Mouse (Mus musculus): ENCODE measurements around the gene Ccnjl. TPM values are rescaled to one million over a fixed set of nuclear protein-coding genes. Genes with fewer than 3 reads are reported as not detected.
A peak's percentile ranks its signal among the peaks of the same experiment; 100 is the strongest.

Ccnjl gene
- total RNA-seq, 2 experiments from 2014 or later = 10.2 to 16.2 TPM

- DNase-seq (ENCODE audit: low spot score in 2 of 2) = no peak
Measured at GRCm38 (mm10) chr11:43566696-43567095, 38.1 kb downstream of the Ccnjl start.

GRCm38 (mm10) chr11:43568263-43568662, 39.7 kb downstream of the Ccnjl start:
- no peak for DNase-seq (ENCODE audit: low spot score in 2 of 2)

- no peak for DNase-seq (ENCODE audit: low spot score in 2 of 2)
Measured at GRCm38 (mm10) chr11:43569188-43569587, 40.6 kb downstream of the Ccnjl start.

GRCm38 (mm10) chr11:43569595-43569994, 41.0 kb downstream of the Ccnjl start:
- peak in 1 of 2 experiments; percentile 42 for DNase-seq (ENCODE audit: low spot score in 2 of 2)

- no peak for DNase-seq (ENCODE audit: low spot score in 2 of 2)
Measured at GRCm38 (mm10) chr11:43575061-43575375, 46.4 kb downstream of the Ccnjl start.

- no peak for DNase-seq (ENCODE audit: low spot score in 2 of 2)
Measured at GRCm38 (mm10) chr11:43575376-43576151, 47.0 kb downstream of the Ccnjl start.

GRCm38 (mm10) chr11:43577713-43578478, 49.3 kb downstream of the Ccnjl start:
- DNase-seq (ENCODE audit: low spot score in 2 of 2) = no peak

- DNase-seq (ENCODE audit: low spot score in 2 of 2) = no peak
Measured at GRCm38 (mm10) chr11:43585211-43586005, 56.8 kb downstream of the Ccnjl start.

- peak; percentile 36 to 56 for DNase-seq (ENCODE audit: low spot score in 2 of 2)
Measured at GRCm38 (mm10) chr11:43586324-43587090, 57.9 kb downstream of the Ccnjl start, which contains the start of gene 4933415A04Rik. TSS of gene 4933415A04Rik (plus strand) at chr11:43587040.

GRCm38 (mm10) chr11:43589530-43590072, 61.0 kb downstream of the Ccnjl start:
- no peak for DNase-seq (ENCODE audit: low spot score in 2 of 2)

GRCm38 (mm10) chr11:43601440-43601839, 72.9 kb downstream of the Ccnjl start, which contains the start of gene Fabp6:
TSS of gene Fabp6 (minus strand) at chr11:43601540.
- no peak for DNase-seq (ENCODE audit: low spot score in 2 of 2)

GRCm38 (mm10) chr11:43604207-43604606, 75.6 kb downstream of the Ccnjl start:
- no peak for DNase-seq (ENCODE audit: low spot score in 2 of 2)

GRCm38 (mm10) chr11:43604891-43605290, 76.3 kb downstream of the Ccnjl start:
- no peak for DNase-seq (ENCODE audit: low spot score in 2 of 2)

- DNase-seq (ENCODE audit: low spot score in 2 of 2) = no peak
Measured at GRCm38 (mm10) chr11:43605859-43606258, 77.3 kb downstream of the Ccnjl start.

- no peak for DNase-seq (ENCODE audit: low spot score in 2 of 2)
Measured at GRCm38 (mm10) chr11:43608440-43608839, 79.9 kb downstream of the Ccnjl start.

GRCm38 (mm10) chr11:43610006-43610661, 81.5 kb downstream of the Ccnjl start:
- no peak for DNase-seq (ENCODE audit: low spot score in 2 of 2)

- no peak for DNase-seq (ENCODE audit: low spot score in 2 of 2)
Measured at GRCm38 (mm10) chr11:43610662-43611033, 82.1 kb downstream of the Ccnjl start.

GRCm38 (mm10) chr11:43612834-43613488, 84.4 kb downstream of the Ccnjl start:
- peak; percentile 43 to 69 for DNase-seq (ENCODE audit: low spot score in 2 of 2)

- no peak for DNase-seq (ENCODE audit: low spot score in 2 of 2)
Measured at GRCm38 (mm10) chr11:43617924-43618323, 89.3 kb downstream of the Ccnjl start.

Data from adrenal gland, postnatal 4 days (tissue).